Mouse (Mus musculus) small intestine, adult 2 months (tissue): ENCODE measurements around the gene Cttnbp2. TPM values are rescaled to one million over a fixed set of nuclear protein-coding genes. Genes with fewer than 3 reads are reported as not detected.

Experiments
- H3K27ac ChIP-seq: fragments of 200-500 bp; 2 replicates; pipeline ENCODE4 v1.5.1; 2012; ENCODE audit warnings: low read depth, low read length, control low read depth, inconsistent platforms; ENCODE audit not compliant: insufficient read depth
- H3K27me3 ChIP-seq: fragments of 200-500 bp; 2 replicates; pipeline ENCODE4 v1.6.1; 2012; ENCODE audit warnings: mild to moderate bottlenecking, moderate library complexity, low read length, inconsistent platforms; ENCODE audit not compliant: control insufficient read depth, insufficient read depth
- H3K36me3 ChIP-seq: fragments of 200-500 bp; 2 replicates; pipeline ENCODE4 v1.6.1; 2012; ENCODE audit warnings: mild to moderate bottlenecking, low read length, control low read depth, inconsistent platforms; ENCODE audit not compliant: control insufficient read depth, insufficient read depth
- H3K4me1 ChIP-seq: fragments of 200-500 bp; 2 replicates; pipeline ENCODE4 v1.6.1; 2012; ENCODE audit warnings: low read length, inconsistent platforms, mixed read lengths; ENCODE audit not compliant: control insufficient read depth, insufficient read depth, insufficient read length
- H3K4me3 ChIP-seq: fragments of 200-500 bp; 2 replicates; pipeline ENCODE4 v1.5.1; 2012; ENCODE audit warnings: low read depth, mild to moderate bottlenecking, control low read depth, inconsistent platforms, low read length, moderate library complexity
- CTCF ChIP-seq: fragments of 200-500 bp; IDR thresholded peaks from 2 replicates; pipeline ENCODE4 v1.5.1; 2012; ENCODE audit warnings: low read depth, mild to moderate bottlenecking, control low read depth, inconsistent platforms, low read length, moderate library complexity, mixed read lengths; ENCODE audit not compliant: insufficient replicate concordance, insufficient read length; ENCODE audit errors: extremely low read depth
- POLR2A ChIP-seq: fragments of 200-500 bp; IDR thresholded peaks from 2 replicates; pipeline ENCODE4 v1.6.1; 2012; ENCODE audit warnings: low read depth, mild to moderate bottlenecking, control low read depth, inconsistent platforms, low read length, moderate library complexity
- WGBS: fragments of 180-500 bp; shearing (Covaris S2); methylation state at CpG from one replicate; pipeline ENCODE4 v1.1.7; 2018; 5-methylcytosine and 5-hydroxymethylcytosine counted together
- polyA plus RNA-seq: library from polyadenylated mRNA; depleted of rRNA; stranded (reverse); fragments of >200 nt; gene quantifications from 2 replicates; pipeline ENCODE4 v1.2.3, GENCODE M21; 2012; rRNA removed

Gene Cttnbp2
- polyA plus RNA-seq: 0.42 and 0.46 TPM in 2 replicates

DNA sequence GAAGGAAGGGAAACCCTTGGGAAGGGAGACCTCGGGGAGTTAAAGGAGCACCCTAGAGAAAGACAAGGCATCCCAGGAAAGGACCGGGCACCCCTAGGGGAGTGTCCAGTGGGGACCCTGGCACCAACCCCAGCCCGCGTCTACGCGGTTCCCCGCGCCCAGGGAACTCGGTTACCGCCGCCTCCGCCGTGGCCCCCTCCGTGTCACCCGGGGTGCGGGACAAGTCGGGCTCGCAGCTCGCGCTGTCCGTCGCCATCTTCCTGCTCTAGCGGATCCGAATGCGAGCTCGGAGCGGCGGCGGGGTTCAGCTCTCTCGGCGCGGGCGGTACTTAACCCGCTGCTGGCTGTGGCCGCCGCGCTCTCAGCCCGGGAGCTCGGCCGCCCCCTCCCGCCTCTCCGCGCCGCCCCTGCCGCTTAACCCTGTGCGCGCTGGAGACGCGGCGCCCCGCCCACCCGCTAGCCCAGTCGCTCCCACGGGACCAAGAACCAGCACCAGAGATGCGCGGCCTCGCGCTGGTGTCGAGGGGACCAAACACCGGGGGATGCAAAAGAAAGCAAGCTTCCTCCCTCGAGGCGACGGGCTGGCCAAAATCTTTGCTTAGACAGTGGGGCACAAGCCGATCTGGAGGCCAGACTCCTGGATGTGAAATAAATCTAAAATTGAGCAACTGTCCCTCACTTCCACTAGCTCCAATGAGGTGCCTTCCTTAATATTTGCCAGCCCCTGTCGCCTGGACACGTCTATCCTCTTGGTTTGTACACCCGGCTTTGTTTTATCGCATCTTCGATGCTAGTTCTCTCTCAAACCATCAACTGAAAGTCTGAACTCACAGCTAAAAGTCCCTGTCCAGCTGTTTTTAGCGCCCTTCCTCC lies at the start of gene Cttnbp2:
Cttnbp2 (minus strand) TSS at position 364 of the 873 bp plus-strand sequence.
- Histone ChIP-seq H3K36me3 (no peaks in the 10 kb centered on the region), H3K4me1 (no peaks in the 10 kb centered on the region), H3K27me3 (peaks cover 10% of the 10 kb centered on the region; the same call in 1 of the 2 replicates), H3K4me3 (peak within 1 kb of the TSS; percentile 68), H3K27ac (no peak within 1 kb of the TSS)
- TF ChIP-seq CTCF (no peak), POLR2A (no peak)
- 4% methylated on average over 70 of the region's 70 CpGs for WGBS

DNA sequence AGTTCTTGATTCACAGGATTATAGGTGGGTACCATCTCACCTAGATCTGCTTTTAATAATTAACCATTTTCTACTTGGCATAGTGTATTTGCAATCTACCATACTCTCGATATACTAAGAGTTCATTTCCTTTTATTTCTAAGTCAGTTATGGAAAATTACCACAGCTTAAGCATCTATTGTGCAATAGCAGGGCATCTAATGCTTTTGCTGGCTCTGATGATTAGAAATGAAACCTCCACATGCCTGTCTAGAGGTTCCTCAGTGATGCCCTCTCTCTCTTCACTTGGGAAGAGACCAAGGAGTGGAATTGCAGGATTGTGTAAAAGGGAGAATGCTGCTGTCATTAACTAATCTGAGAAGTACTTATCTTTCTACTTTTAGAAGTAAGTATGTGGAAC lies 44.4 kb upstream of the Cttnbp2 start:
- 29% methylated on average over 1 of the region's 1 CpGs for WGBS
- Histone ChIP-seq H3K27me3 (no peaks in the 10 kb centered on the region), H3K4me1 (no peaks in the 10 kb centered on the region), H3K27ac (no peak overlapping the region), H3K4me3 (no peak overlapping the region), H3K36me3 (no peaks in the 10 kb centered on the region)
- TF ChIP-seq CTCF: no peak
- no peak for TF ChIP-seq POLR2A

DNA sequence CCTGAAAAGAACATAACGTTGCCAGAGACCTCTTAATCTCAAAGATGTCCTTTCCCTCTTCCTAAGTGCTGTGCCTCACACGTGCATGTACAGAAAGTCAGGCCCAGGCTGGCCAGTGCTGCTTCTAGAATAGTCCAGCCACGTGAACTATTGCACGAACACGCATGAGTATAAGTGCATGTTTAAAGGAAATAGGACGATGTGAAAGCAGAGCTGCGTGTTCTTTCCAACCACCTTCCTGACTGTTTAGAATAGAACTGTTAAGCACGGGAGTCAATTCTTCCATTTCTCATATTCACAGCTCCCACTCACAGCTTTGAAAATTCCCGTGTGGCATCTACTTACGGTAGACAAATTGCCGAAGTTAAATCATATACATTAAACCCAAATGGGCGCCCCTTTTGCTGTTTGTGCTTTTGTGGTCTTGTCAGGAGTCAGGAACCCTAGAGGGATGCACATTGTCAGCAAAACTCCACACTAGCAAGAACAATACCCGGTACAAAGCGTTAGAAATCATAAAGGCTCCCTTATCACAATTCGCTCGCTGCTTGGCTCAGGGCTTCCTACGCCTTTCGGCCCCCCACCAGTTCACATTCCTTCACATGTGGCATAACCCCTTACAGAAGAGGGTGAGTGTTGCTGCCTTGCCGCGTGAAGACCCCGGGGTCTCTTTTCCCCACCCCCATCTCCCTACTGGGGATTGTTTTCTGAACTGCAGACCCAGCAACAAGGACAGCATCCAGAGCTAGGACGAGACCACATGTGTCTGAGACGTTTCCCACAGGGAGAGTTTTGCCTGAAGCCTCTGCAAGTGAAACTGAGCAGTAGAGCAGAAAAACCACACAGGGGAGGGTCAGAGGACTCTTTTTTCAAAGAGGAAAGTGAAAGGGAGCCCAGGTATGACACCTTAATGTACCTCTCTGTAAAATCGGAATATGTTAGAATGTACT lies 33.1 kb upstream of the Cttnbp2 start:
- TF ChIP-seq CTCF (no peak), POLR2A (no peak)
- no peaks in the 10 kb centered on the region for H3K4me1 ChIP-seq
- H3K27ac ChIP-seq: no peak overlapping the region
- H3K27me3 ChIP-seq: no peaks in the 10 kb centered on the region
- H3K4me3 ChIP-seq: no peak overlapping the region
- no peaks in the 10 kb centered on the region for H3K36me3 ChIP-seq
- 72% methylated on average over 24 of the region's 24 CpGs for WGBS

DNA sequence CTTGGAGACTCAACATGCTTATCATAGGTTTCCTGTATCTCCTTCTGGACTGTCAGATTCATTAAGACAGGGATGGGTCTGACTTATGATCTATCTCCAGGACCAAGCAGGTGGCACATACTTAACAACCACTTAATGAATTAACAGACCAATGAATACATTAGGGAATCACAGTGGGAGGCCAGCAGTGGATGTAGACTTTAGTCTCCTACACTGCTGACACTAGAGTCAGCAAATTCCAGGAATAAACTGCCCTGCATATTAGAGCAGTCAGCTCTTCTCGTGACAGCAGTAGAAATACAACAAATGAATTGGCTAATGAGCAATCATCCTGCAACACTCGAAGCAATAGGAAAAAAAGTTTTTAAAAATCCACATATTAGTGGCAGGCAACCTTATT lies 29.2 kb upstream of the Cttnbp2 start:
- Histone ChIP-seq H3K27me3 (no peaks in the 10 kb centered on the region), H3K4me1 (no peaks in the 10 kb centered on the region), H3K27ac (no peak overlapping the region), H3K36me3 (no peaks in the 10 kb centered on the region), H3K4me3 (no peak overlapping the region)
- 62% methylated on average over 2 of the region's 2 CpGs for WGBS
- no peak for TF ChIP-seq CTCF

DNA sequence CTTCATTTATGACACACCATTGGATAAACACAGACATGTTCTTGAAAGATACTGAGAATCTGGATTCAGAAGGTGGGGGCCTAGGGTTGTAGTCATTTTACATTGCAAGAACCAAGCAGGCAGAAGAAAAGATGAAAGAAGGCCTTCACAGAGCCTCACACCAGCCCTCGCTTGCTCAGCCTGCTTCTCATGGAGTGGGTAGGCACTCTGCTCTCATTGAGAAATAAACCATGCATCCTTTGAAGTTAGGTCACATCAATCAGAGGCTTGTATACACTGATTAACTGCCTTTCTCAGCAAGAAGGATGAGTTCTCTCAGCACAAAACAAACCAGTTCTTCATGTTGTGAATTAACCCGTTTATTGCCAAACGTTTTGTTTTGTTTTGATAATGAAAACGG lies 25.8 kb upstream of the Cttnbp2 start:
- Histone ChIP-seq H3K36me3 (no peaks in the 10 kb centered on the region), H3K4me1 (no peaks in the 10 kb centered on the region), H3K27ac (no peak overlapping the region), H3K27me3 (no peaks in the 10 kb centered on the region), H3K4me3 (no peak overlapping the region)
- no peak for TF ChIP-seq CTCF
- TF ChIP-seq POLR2A: no peak
- 64% methylated on average over 4 of the region's 4 CpGs for WGBS

DNA sequence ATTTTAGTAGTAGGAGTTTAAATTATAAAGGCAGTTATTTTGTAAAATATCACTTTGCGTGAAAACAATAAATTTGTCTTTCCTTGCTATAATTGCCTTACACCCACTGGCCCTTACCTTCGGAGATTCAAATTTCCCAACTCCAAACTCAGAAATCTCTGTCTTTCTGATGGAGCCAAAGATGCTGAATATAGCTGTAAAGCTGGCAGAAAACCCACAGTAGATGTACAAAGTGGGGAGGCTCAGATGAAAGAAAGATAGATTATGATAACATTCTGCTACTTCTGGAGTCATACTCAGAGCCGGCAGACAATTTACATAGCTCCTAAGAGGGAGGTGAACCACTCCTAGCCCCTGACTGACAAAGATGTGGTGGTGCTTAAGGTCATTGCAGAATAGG lies 15.8 kb upstream of the Cttnbp2 start:
- Histone ChIP-seq H3K4me3 (no peak overlapping the region), H3K36me3 (no peaks in the 10 kb centered on the region), H3K27ac (no peak overlapping the region), H3K27me3 (no peaks in the 10 kb centered on the region), H3K4me1 (no peaks in the 10 kb centered on the region)
- WGBS: 88% methylated on average over 3 of the region's 3 CpGs
- no peak for TF ChIP-seq CTCF
- TF ChIP-seq POLR2A: no peak

DNA sequence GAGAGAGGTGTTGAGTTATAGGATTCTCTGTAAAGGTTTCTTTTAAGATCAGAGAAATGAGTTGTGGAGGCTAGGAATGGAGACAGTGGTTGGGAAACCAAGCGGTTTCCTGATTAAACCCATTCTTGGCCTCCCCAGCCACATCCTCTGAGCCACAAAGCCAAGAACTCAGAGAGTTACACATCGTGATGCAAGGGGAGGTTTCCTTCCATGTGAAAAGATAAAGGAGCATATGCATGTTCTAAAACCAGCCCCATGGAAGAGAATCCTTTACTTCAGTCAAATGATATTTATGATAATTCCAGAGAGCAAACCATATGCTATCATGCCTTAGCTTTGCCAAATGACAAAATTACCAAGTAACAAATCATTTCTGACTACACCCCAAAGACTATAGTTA lies 3.0 kb upstream of the Cttnbp2 start:
- TF ChIP-seq POLR2A: no peak
- no peak for TF ChIP-seq CTCF
- Histone ChIP-seq H3K36me3 (no peaks in the 10 kb centered on the region), H3K27me3 (peaks cover 10% of the 10 kb centered on the region; the same call in 1 of the 2 replicates), H3K27ac (no peak overlapping the region), H3K4me3 (no peak overlapping the region), H3K4me1 (no peaks in the 10 kb centered on the region)
- 78% methylated on average over 2 of the region's 2 CpGs for WGBS
